Mouse (Mus musculus) lung, embryonic 16.5 days (tissue): Measurements from ENCODE around the gene Kat6b. TPM values are rescaled to one million over a fixed set of nuclear protein-coding genes. Genes with fewer than 3 reads are reported as not detected.
A peak's percentile ranks its signal among the peaks of the same experiment; 100 is the strongest.

Experiments used
- ATAC-seq: fragments of 200-750 bp; cut with Nextera tagmentation; 2 replicates; pipeline ENCODE4 v1.8.0; 2017; ENCODE audit warnings: low read depth, mild to moderate bottlenecking, moderate library complexity
- H3K27ac ChIP-seq: fragments of 300-500 bp; sonication (generic); 2 replicates; pipeline ENCODE4 v1.5.1; 2014; ENCODE audit warnings: mild to moderate bottlenecking, control low read depth, low read length
- H3K27me3 ChIP-seq: fragments of 300-500 bp; sonication (generic); 2 replicates; pipeline ENCODE4 v1.6.1; 2014; ENCODE audit warnings: low read depth, low read length, mixed read lengths; ENCODE audit not compliant: control insufficient read depth, insufficient read depth
- H3K36me3 ChIP-seq: fragments of 300-500 bp; sonication (generic); 2 replicates; pipeline ENCODE4 v1.6.1; 2014; ENCODE audit warnings: low read length; ENCODE audit not compliant: control insufficient read depth, insufficient read depth
- H3K4me1 ChIP-seq: fragments of 300-500 bp; sonication (generic); replicated peaks from 2 replicates; pipeline ENCODE4 v1.6.1; 2014; ENCODE audit warnings: low read length, mixed read lengths; ENCODE audit not compliant: control insufficient read depth, insufficient read depth
- H3K4me2 ChIP-seq: fragments of 300-500 bp; sonication (generic); 2 replicates; pipeline ENCODE4 v1.6.1; 2014; ENCODE audit warnings: low read depth, low read length, control low read depth
- H3K4me3 ChIP-seq: fragments of 300-500 bp; sonication (generic); 2 replicates; pipeline ENCODE4 v1.5.1; 2014; ENCODE audit warnings: mild to moderate bottlenecking, low read length, control low read depth
- H3K9ac ChIP-seq: fragments of 300-500 bp; sonication (generic); 2 replicates; pipeline ENCODE4 v1.6.1; 2014; ENCODE audit warnings: low read length, control low read depth
- H3K9me3 ChIP-seq: fragments of 300-500 bp; sonication (generic); 2 replicates; pipeline ENCODE4 v1.6.1; 2016; ENCODE audit warnings: low read length; ENCODE audit not compliant: control insufficient read depth
- WGBS: fragments of 180-500 bp; shearing (Covaris S2); extraction: QIAGEN DNeasy Blood & Tissue Kit; methylation state at CpG from one replicate; pipeline ENCODE4 v1.1.7; 2014; 5-methylcytosine and 5-hydroxymethylcytosine counted together
- polyA plus RNA-seq: library from polyadenylated mRNA; unstranded; fragments of >200 nt; fragmentation: Nextera tagmentation; extraction: Ambion mirVana; gene quantifications from 2 replicates; pipeline ENCODE4 v1.2.1, GENCODE M21; 2015

The Kat6b gene
- polyA plus RNA-seq, 1 experiment from 2014 or later = 10.5 TPM

GRCm38 (mm10) chr14:21586481-21587118 lies 105.4 kb downstream of the Kat6b start:
- ATAC-seq = no peak
- Histone ChIP-seq H3K4me2 (no peak overlapping the region), H3K36me3 (no peaks in the 10 kb centered on the region), H3K27me3 (no peaks in the 10 kb centered on the region), H3K4me1 (peaks cover 32% of the 10 kb centered on the region), H3K9ac (no peak overlapping the region), H3K27ac (no peak overlapping the region), H3K4me3 (no peak overlapping the region), H3K9me3 (no peaks in the 10 kb centered on the region)
- 36% methylated on average over 4 of the region's 4 CpGs for WGBS

- H3K27ac ChIP-seq = no peak overlapping the region
- H3K4me1 ChIP-seq = peaks cover 29% of the 10 kb centered on the region
- no peak overlapping the region for H3K4me2 ChIP-seq
- no peak for ATAC-seq
- peaks cover 3% of the 10 kb centered on the region for H3K36me3 ChIP-seq
- peaks cover 5% of the 10 kb centered on the region; the same call in 1 of the 2 replicates for H3K9me3 ChIP-seq
- no peak overlapping the region for H3K9ac ChIP-seq
- H3K27me3 ChIP-seq = no peaks in the 10 kb centered on the region
- no peak overlapping the region for H3K4me3 ChIP-seq
- 50% methylated on average over 2 of the region's 2 CpGs for WGBS
Observed at GRCm38 (mm10) chr14:21587931-21588330, 106.7 kb downstream of the Kat6b start.

GRCm38 (mm10) chr14:21589620-21590019 lies 108.4 kb downstream of the Kat6b start:
- Histone ChIP-seq H3K27me3 (no peaks in the 10 kb centered on the region), H3K9me3 (peaks cover 5% of the 10 kb centered on the region; the same call in 1 of the 2 replicates), H3K4me2 (no peak overlapping the region), H3K4me3 (no peak overlapping the region), H3K36me3 (peaks cover 3% of the 10 kb centered on the region), H3K27ac (no peak overlapping the region), H3K4me1 (peaks cover 26% of the 10 kb centered on the region), H3K9ac (no peak overlapping the region)
- no peak for ATAC-seq
- WGBS = 84% methylated on average over 7 of the region's 7 CpGs

GRCm38 (mm10) chr14:21590205-21590604 lies 109.0 kb downstream of the Kat6b start:
- H3K27ac ChIP-seq = no peak overlapping the region
- no peak overlapping the region for H3K9ac ChIP-seq
- H3K4me1 ChIP-seq = peaks cover 20% of the 10 kb centered on the region
- H3K36me3 ChIP-seq = peaks cover 3% of the 10 kb centered on the region
- ATAC-seq = no peak
- no peak overlapping the region for H3K4me3 ChIP-seq
- H3K9me3 ChIP-seq = peaks cover 5% of the 10 kb centered on the region; the same call in 1 of the 2 replicates
- 84% methylated on average over 4 of the region's 4 CpGs for WGBS
- H3K27me3 ChIP-seq = no peaks in the 10 kb centered on the region
- H3K4me2 ChIP-seq = no peak overlapping the region

- H3K4me2 ChIP-seq = no peak overlapping the region
- peaks cover 3% of the 10 kb centered on the region for H3K36me3 ChIP-seq
- ATAC-seq = no peak
- H3K27ac ChIP-seq = no peak overlapping the region
- H3K4me3 ChIP-seq = no peak overlapping the region
- 94% methylated on average over 1 of the region's 1 CpGs for WGBS
- no peak overlapping the region for H3K9ac ChIP-seq
- peaks cover 3% of the 10 kb centered on the region for H3K4me1 ChIP-seq
- peaks cover 5% of the 10 kb centered on the region; the same call in 1 of the 2 replicates for H3K9me3 ChIP-seq
- no peaks in the 10 kb centered on the region for H3K27me3 ChIP-seq
Observed at GRCm38 (mm10) chr14:21592152-21592551, 110.9 kb downstream of the Kat6b start.

- Histone ChIP-seq H3K27me3 (no peaks in the 10 kb centered on the region), H3K36me3 (peaks cover 5% of the 10 kb centered on the region), H3K9ac (no peak overlapping the region), H3K4me3 (no peak overlapping the region), H3K9me3 (peaks cover 5% of the 10 kb centered on the region; the same call in 1 of the 2 replicates), H3K4me1 (no peaks in the 10 kb centered on the region), H3K27ac (no peak overlapping the region), H3K4me2 (no peak overlapping the region)
- ATAC-seq = peak; percentile 26; the same call in 1 of the 2 replicates
- 63% methylated on average over 8 of the region's 8 CpGs for WGBS
Observed at GRCm38 (mm10) chr14:21592985-21593750, 111.9 kb downstream of the Kat6b start.

GRCm38 (mm10) chr14:21599446-21600173 lies 118.4 kb downstream of the Kat6b start:
- Histone ChIP-seq H3K27me3 (no peaks in the 10 kb centered on the region), H3K27ac (no peak overlapping the region), H3K9ac (no peak overlapping the region), H3K36me3 (0 out of 2 replicates have a peak, but pooled peaks cover 2% of the 10 kb centered on the region), H3K4me1 (peaks cover 16% of the 10 kb centered on the region), H3K4me2 (no peak overlapping the region), H3K9me3 (no peaks in the 10 kb centered on the region), H3K4me3 (no peak overlapping the region)
- WGBS = 59% methylated on average over 9 of the region's 9 CpGs
- no peak for ATAC-seq

- no peaks in the 10 kb centered on the region for H3K27me3 ChIP-seq
- no peak overlapping the region for H3K4me3 ChIP-seq
- no peak overlapping the region for H3K9ac ChIP-seq
- no peaks in the 10 kb centered on the region for H3K9me3 ChIP-seq
- H3K36me3 ChIP-seq = 0 out of 2 replicates have a peak, but pooled peaks cover 2% of the 10 kb centered on the region
- H3K4me2 ChIP-seq = no peak overlapping the region
- no peak overlapping the region for H3K27ac ChIP-seq
- H3K4me1 ChIP-seq = peaks cover 16% of the 10 kb centered on the region
- no peak for ATAC-seq
- WGBS = 78% methylated on average over 5 of the region's 5 CpGs
Observed at GRCm38 (mm10) chr14:21600174-21600566, 118.9 kb downstream of the Kat6b start.

GRCm38 (mm10) chr14:21600628-21601027 lies 119.4 kb downstream of the Kat6b start:
- 72% methylated on average over 1 of the region's 1 CpGs for WGBS
- H3K9me3 ChIP-seq = no peaks in the 10 kb centered on the region
- H3K27ac ChIP-seq = no peak overlapping the region
- ATAC-seq = no peak
- H3K4me3 ChIP-seq = no peak overlapping the region
- no peak overlapping the region for H3K4me2 ChIP-seq
- H3K27me3 ChIP-seq = no peaks in the 10 kb centered on the region
- H3K4me1 ChIP-seq = peaks cover 16% of the 10 kb centered on the region
- 0 out of 2 replicates have a peak, but pooled peaks cover 2% of the 10 kb centered on the region for H3K36me3 ChIP-seq
- H3K9ac ChIP-seq = no peak overlapping the region
